Mouse (Mus musculus) midbrain, embryonic 14.5 days (tissue): Measurements from ENCODE around the gene Pitpnc1. TPM values are rescaled to one million over a fixed set of nuclear protein-coding genes. Genes with fewer than 3 reads are reported as not detected.

ENCODE experiments used
- ATAC-seq: fragments of 200-750 bp; cut with Nextera tagmentation; 2 replicates; pipeline ENCODE4 v1.8.0; 2017; ENCODE audit warnings: moderate number of reproducible peaks, moderate library complexity; ENCODE audit not compliant: low FRiP score, low TSS enrichment
- DNase-seq: peaks from one replicate; pipeline ENCODE4 v3.0.0-alpha.2; 2015
- H3K27ac ChIP-seq: fragments of 300-500 bp; sonication (generic); replicated peaks from 2 replicates; pipeline ENCODE4 v1.5.1; 2014; ENCODE audit warnings: mild to moderate bottlenecking, low read depth, low read length, moderate library complexity
- H3K27me3 ChIP-seq: fragments of 300-500 bp; sonication (generic); 2 replicates; pipeline ENCODE4 v1.6.1; 2014; ENCODE audit warnings: low read length, control low read depth, mixed read lengths; ENCODE audit not compliant: control insufficient read depth, insufficient read depth
- H3K36me3 ChIP-seq: fragments of 300-500 bp; sonication (generic); 2 replicates; pipeline ENCODE4 v1.6.1; 2014; ENCODE audit warnings: low read length, control low read depth; ENCODE audit not compliant: control insufficient read depth, insufficient read depth
- H3K4me1 ChIP-seq: fragments of 300-500 bp; sonication (generic); 2 replicates; pipeline ENCODE4 v1.6.1; 2014; ENCODE audit warnings: mild to moderate bottlenecking, antibody characterized with exemption, low read length, control low read depth; ENCODE audit not compliant: control insufficient read depth, insufficient read depth
- H3K4me2 ChIP-seq: fragments of 300-500 bp; sonication (generic); 2 replicates; pipeline ENCODE4 v1.6.1; 2014; ENCODE audit warnings: mild to moderate bottlenecking, low read length, moderate library complexity
- H3K4me3 ChIP-seq: fragments of 300-500 bp; sonication (generic); replicated peaks from 2 replicates; pipeline ENCODE4 v1.5.1; 2014; ENCODE audit warnings: low read depth, low read length
- H3K9ac ChIP-seq: fragments of 300-500 bp; sonication (generic); replicated peaks from 2 replicates; pipeline ENCODE4 v1.6.1; 2014; ENCODE audit warnings: mild to moderate bottlenecking, low read length, moderate library complexity
- H3K9me3 ChIP-seq: fragments of 300-500 bp; sonication (generic); 2 replicates; pipeline ENCODE4 v1.6.1; 2016; ENCODE audit warnings: low read length, control low read depth, mixed read lengths; ENCODE audit not compliant: control insufficient read depth
- WGBS: fragments of 180-500 bp; shearing (Covaris S2); extraction: QIAGEN DNeasy Blood & Tissue Kit; methylation state at CpG from one replicate; pipeline ENCODE4 v1.1.7; 2014; 5-methylcytosine and 5-hydroxymethylcytosine counted together
- polyA plus RNA-seq: library from polyadenylated mRNA; unstranded; fragments of >200 nt; fragmentation: Nextera tagmentation; extraction: Ambion mirVana; gene quantifications from 2 replicates; pipeline ENCODE4 v1.2.1, GENCODE M21; 2014

Gene Pitpnc1
- polyA plus RNA-seq, 1 experiment from 2014 or later: 42.1 TPM

DNA sequence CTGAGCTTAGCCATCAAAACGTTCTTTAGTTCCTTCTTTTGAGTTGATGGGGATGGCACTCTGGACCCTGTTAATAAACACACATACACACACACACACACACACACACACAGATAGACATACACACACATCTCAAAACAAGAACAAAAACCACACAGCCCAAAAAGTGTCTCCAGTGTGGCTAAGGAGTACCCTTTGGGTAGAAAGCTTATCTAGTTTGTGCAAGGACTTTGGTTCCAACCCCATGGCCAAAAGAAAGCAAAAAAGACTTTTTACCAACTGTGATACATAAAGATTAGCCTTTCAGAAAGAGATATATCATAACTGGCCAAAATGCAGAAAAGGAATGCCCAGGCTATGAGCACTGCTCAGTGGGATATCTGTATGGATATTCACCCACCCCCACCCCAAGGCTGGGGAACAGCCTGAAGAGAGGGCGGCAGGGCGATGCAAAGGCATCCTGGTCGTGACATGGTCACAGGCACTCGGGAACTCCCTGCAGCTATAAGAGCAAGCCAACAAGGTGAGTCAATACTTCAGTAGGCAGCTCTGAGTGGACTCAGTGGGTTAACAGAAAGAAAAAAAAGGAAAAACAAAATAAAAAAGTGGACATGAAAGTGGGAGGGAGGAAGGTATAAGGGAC, 60.3 kb downstream of the Pitpnc1 start:
- H3K9me3 ChIP-seq: no peaks in the 10 kb centered on the region
- ATAC-seq (no peak), DNase-seq (no peak)
- peaks cover 30% of the 10 kb centered on the region for H3K4me1 ChIP-seq
- H3K36me3 ChIP-seq: no peaks in the 10 kb centered on the region
- WGBS: 84% methylated on average over 5 of the region's 5 CpGs
- H3K27ac ChIP-seq: no peak overlapping the region
- H3K9ac ChIP-seq: no peak overlapping the region
- no peaks in the 10 kb centered on the region for H3K27me3 ChIP-seq
- no peak overlapping the region for H3K4me3 ChIP-seq
- H3K4me2 ChIP-seq: no peak overlapping the region

DNA sequence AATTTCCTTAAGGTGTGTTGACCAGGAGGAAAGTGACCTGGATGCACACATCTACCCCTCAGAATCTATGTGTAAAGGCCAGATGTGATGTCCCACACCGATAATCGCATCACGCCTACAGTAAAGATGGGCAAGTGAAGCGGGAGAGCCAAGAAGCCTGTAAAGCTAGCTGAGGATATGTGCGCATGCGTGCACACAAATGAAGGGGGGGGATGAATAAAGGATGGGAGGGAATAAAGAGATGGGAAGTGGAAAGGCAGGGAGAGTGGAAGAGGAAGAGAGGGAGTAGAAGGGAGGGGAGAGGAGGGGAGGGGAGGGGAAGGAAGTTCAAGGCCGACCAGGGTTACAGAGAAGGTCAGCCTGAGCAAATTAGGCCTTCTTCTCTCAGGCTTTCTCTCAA, 61.6 kb downstream of the Pitpnc1 start:
- Histone ChIP-seq H3K4me3 (no peak overlapping the region), H3K36me3 (no peaks in the 10 kb centered on the region), H3K4me2 (no peak overlapping the region), H3K27me3 (no peaks in the 10 kb centered on the region), H3K27ac (no peak overlapping the region), H3K9me3 (no peaks in the 10 kb centered on the region), H3K9ac (no peak overlapping the region), H3K4me1 (peaks cover 16% of the 10 kb centered on the region)
- no peak for ATAC-seq
- WGBS: 93% methylated on average over 7 of the region's 7 CpGs
- no peak for DNase-seq

DNA sequence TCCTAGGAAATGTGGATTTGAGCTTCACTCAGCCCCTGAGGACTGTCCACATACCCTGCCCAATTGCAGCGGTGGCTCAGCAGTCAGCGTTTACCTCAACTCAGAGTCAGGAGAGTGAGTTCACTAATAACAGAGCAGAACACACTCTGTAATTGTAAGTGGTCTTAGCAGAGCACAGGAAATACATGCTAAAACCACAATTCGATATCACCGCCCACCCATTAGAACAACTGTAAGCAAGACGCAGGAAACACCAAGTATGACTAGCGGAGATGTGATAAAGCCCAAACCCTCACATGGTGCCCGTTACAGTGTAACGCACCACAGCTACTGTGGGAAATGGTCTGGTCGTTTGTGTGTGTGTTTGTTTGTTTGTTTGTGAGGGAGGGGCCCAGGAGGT, 62.8 kb downstream of the Pitpnc1 start:
- Histone ChIP-seq H3K4me1 (peaks cover 6% of the 10 kb centered on the region), H3K27ac (no peak overlapping the region), H3K9me3 (no peaks in the 10 kb centered on the region), H3K9ac (no peak overlapping the region), H3K27me3 (no peaks in the 10 kb centered on the region), H3K4me3 (no peak overlapping the region), H3K36me3 (no peaks in the 10 kb centered on the region), H3K4me2 (no peak overlapping the region)
- WGBS: 96% methylated on average over 9 of the region's 9 CpGs
- no peak for DNase-seq
- no peak for ATAC-seq

DNA sequence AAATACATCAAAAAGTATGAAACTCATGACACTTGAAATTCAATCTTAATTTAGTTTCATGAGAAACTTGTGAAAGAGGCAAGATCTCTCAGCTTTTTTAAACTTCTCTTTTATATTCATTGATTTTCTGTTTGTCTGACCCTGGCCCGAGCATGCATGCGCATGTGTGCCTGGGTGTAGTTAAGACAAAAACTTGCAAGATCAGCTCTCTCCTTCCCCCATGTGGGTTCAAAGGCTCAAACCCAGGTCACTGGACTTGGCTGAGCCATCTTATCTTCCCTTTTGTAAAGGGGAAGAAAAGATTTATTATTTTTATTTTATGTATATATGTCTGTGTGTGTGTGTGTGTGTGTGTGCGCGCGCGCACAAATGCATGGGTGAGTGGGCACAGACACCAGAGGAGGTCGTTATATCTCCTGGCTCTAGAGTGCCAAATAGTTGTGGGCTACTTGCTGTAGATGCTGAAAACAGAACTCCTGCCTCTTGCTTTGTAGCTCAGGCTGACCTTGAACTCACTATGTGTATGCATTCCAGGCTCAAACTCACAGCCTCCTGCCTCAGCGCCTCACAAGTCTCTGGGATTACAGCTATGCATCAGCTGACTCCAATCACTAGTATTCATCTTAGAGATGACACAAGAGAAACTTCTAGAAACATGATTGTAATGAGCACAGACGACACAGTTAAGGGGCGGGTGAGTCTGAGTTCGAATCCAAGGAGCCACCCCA, 64.7 kb downstream of the Pitpnc1 start:
- Histone ChIP-seq H3K36me3 (no peaks in the 10 kb centered on the region), H3K9ac (no peak overlapping the region), H3K27me3 (no peaks in the 10 kb centered on the region), H3K4me1 (no peaks in the 10 kb centered on the region), H3K4me3 (no peak overlapping the region), H3K4me2 (no peak overlapping the region), H3K27ac (no peak overlapping the region), H3K9me3 (no peaks in the 10 kb centered on the region)
- no peak for DNase-seq
- WGBS: 94% methylated on average over 11 of the region's 11 CpGs
- ATAC-seq: no peak

DNA sequence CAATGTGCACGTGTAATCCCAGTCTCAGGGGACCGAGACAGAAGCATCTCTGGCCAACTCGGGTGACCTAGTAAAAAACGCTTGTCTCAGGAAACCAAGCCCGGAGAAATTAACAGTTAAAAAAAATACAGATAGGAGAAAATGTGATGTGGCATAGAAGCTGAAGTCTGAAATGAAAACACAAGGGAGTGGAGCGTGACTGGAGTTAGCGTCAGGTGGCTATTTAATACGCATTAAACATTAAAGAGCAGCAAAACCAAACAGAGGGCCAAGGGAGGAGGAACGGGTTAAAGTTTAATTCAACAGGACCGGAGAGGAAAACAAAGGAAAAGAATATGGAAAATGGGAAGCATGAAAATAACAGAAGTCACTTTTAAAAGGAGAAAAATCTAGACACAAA, 67.2 kb downstream of the Pitpnc1 start:
- no peak for ATAC-seq
- Histone ChIP-seq H3K4me1 (no peaks in the 10 kb centered on the region), H3K27me3 (no peaks in the 10 kb centered on the region), H3K4me2 (no peak overlapping the region), H3K4me3 (no peak overlapping the region), H3K27ac (no peak overlapping the region), H3K9me3 (no peaks in the 10 kb centered on the region), H3K9ac (no peak overlapping the region), H3K36me3 (no peaks in the 10 kb centered on the region)
- WGBS: 72% methylated on average over 10 of the region's 10 CpGs
- no peak for DNase-seq

DNA sequence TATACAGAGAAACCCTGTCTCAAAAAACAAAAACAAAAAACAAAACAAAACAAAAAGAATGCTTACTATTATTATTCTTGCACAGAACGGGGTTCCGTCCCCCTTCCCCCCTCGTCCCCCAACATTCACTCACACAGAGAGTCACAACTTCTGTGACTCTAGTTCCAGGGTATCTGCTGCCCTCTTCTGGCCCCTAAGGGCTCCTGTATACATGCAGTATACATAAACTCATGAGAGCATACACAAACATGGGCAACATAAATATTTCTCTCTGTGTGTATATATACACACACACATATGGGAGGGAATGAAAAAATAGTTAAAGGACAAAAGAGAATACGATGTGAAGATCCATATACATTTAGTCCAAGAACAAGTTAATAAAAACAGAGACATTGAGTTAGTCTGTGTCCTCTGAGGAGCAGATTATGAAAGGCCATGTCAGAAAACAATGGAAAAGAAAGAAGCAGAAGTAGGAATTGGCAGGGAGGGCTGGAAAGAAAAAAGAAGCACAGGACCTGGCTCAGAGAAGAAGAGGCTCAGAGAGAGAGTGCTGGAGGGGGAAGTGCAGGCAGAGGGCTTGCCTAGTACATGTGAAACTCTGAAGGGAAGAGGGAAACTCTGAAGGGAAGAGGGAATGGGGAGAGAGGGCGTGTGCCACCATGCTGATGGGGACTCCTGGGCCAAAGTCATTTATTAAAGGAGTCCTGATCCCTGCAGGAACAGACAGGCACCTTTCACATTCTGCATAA, 68.5 kb downstream of the Pitpnc1 start:
- Histone ChIP-seq H3K9ac (no peak overlapping the region), H3K4me1 (no peaks in the 10 kb centered on the region), H3K9me3 (no peaks in the 10 kb centered on the region), H3K4me2 (no peak overlapping the region), H3K4me3 (no peak overlapping the region), H3K36me3 (no peaks in the 10 kb centered on the region), H3K27me3 (no peaks in the 10 kb centered on the region), H3K27ac (no peak overlapping the region)
- ATAC-seq: no peak
- 96% methylated on average over 5 of the region's 5 CpGs for WGBS
- no peak for DNase-seq

DNA sequence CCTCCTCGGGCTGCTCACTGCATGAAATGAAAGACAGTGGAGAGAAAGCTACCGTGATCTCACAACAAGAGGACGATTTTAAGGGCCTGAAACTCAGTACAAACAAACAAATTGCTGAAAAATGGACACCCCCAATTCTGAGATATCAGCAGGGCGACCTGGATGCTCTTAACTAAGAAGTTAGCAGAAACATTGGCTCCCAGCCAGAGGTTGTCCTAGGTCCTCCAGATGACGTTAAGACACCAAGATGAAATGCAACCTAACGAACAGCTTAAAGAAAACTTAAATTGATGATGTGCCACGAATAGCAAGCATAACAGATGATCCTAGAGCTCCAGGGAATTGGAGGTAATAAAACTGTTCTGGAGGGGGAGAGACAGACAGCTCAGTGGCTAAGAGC, 69.7 kb downstream of the Pitpnc1 start:
- no peak for ATAC-seq

DNA sequence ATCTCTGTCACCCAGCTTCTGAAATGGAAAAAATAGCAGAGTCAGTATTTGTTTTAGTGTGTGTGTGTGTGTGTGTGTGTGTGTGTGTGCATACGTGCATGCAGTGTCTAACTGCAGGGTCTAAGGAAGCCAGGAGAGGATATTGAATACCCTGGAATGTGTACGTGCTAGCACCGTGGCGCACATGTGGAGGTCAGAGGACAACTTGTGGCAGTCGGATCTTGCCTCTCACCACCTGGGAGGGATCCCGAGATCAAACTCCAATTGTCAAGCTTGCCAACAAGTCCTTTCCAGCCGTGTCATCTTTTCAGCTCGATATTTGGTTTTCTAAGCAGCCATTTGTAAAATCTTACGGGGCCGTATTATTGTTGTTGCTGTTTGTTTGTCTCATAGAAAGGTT, 70.5 kb downstream of the Pitpnc1 start:
- WGBS: 82% methylated on average over 10 of the region's 10 CpGs
- DNase-seq (no peak), ATAC-seq (no peak)
- no peaks in the 10 kb centered on the region for H3K9me3 ChIP-seq
- no peak overlapping the region for H3K9ac ChIP-seq
- H3K4me2 ChIP-seq: no peak overlapping the region
- H3K27me3 ChIP-seq: no peaks in the 10 kb centered on the region
- no peak overlapping the region for H3K27ac ChIP-seq
- H3K4me1 ChIP-seq: no peaks in the 10 kb centered on the region
- no peak overlapping the region for H3K4me3 ChIP-seq
- no peaks in the 10 kb centered on the region for H3K36me3 ChIP-seq

More for the DNA sequence above, 69.7 kb downstream of the Pitpnc1 start:
- H3K36me3 ChIP-seq: no peaks in the 10 kb centered on the region
- H3K9ac ChIP-seq: no peak overlapping the region
- no peaks in the 10 kb centered on the region for H3K27me3 ChIP-seq
- no peak overlapping the region for H3K27ac ChIP-seq
- H3K4me3 ChIP-seq: no peak overlapping the region
- no peaks in the 10 kb centered on the region for H3K4me1 ChIP-seq
- no peaks in the 10 kb centered on the region for H3K9me3 ChIP-seq
- no peak overlapping the region for H3K4me2 ChIP-seq
- no peak for DNase-seq
- WGBS: 82% methylated on average over 7 of the region's 7 CpGs
